Mouse (Mus musculus): Measurements from ENCODE around the gene Myh13.
A peak's percentile ranks its signal among the peaks of the same experiment; 100 is the strongest.

Myh13 gene

DNA sequence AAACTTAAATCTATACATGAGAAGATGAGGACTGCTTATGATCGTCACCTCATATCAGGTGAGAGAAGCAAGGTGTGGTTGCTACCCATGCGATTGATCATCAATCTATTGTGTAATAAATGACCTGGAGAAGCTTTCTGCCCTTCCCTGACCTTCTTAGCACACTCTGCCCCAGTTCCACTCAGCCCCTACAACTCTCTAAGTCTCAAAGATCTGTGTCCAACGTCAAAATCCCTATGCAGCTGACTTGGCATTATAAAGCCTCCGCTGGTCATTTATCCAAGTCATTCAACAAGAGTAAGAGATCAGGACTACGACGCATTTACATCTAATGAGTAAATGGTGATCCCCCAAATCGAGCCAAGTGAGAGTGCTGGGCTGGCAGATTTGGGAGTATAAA is at the start of gene Myh13:
TSS of gene Myh13 (plus strand) at position 301 of the 400 bp plus-strand sequence.
- DNase-seq: no peak

- no peak for DNase-seq
These were observed 44.8 kb upstream of the Myh13 start, which contains the start of gene Myh8 for GRCm38 (mm10) chr11:67276601-67277174. Gene Myh8, plus strand, starts transcription at chr11:67277124.

- no peak for DNase-seq
These were observed 28.0 kb upstream of the Myh13 start for GRCm38 (mm10) chr11:67293440-67293839.

- DNase-seq: no peak
These were observed 7.6 kb upstream of the Myh13 start for GRCm38 (mm10) chr11:67313733-67314452.

GRCm38 (mm10) chr11:67326536-67326935 is 5.1 kb downstream of the Myh13 start:
- DNase-seq: no peak

- no peak for DNase-seq
These were observed 23.1 kb downstream of the Myh13 start for GRCm38 (mm10) chr11:67344556-67344955.

- DNase-seq: no peak
These were observed 23.9 kb downstream of the Myh13 start for GRCm38 (mm10) chr11:67345186-67345855.

- DNase-seq: no peak
These were observed 24.4 kb downstream of the Myh13 start for GRCm38 (mm10) chr11:67345856-67346236.

DNA sequence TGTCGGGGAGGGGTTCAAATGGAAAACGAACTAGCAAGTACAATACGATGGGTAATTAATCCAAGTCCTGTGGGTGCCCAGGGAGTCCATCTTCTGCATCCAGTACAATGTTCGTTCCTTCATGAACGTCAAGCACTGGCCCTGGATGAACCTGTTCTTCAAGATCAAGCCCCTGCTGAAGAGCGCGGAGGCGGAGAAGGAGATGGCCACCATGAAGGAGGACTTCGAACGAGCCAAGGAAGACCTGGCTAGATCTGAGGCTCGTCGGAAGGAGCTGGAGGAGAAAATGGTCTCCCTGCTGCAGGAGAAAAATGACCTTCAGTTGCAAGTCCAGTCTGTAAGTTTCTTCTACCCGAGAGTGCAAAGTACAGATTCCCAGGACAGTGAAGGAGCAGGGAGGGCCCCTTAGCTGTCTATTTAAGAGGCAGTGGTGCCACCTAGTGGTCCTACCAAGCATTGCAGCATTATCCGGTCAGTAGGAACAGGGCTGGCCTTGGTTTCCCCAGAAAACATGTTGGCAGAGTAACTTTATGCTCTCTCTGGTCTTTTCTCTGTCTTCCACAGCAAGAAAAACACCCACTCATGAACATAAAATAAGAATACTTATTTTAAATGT is 28.8 kb downstream of the Myh13 start:
- peak; percentile 32 to 57 for DNase-seq

DNA sequence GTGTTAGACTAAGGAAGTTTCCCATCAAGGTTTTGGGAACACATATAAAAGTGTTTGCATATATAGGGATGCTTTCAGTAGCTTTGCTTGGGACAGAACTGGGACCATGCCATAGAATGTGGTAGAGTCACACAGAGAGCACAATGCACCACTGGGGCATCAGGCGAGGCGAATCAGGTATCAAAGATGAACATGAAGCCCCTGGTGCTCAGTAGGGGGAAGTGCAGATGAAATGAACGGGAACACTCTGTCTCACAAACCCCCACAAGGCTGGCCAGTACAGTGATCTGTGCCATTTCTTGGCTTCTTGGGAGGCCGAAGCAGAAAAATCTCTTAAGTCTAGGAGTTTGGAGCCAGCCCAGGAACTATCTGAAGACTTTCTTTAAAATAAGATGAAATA is 31.6 kb downstream of the Myh13 start:
- DNase-seq: no peak

DNA sequence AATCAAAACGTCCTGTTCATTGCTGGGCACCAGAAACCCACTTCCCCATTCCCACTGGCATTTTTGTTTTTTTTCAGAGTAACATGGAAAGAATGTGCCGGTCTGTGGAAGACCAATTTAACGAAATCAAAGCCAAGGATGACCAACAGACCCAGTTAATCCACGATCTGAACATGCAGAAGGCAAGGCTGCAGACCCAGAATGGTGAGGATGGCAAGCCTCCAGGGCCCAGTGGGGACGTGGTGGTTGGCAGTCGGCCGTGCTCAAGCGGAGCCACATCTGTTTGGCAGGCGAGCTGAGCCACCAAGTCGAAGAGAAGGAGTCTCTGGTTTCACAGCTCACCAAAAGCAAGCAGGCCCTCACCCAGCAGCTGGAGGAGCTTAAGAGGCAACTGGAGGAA is 36.6 kb downstream of the Myh13 start:
- no peak for DNase-seq

GRCm38 (mm10) chr11:67362236-67362635 is 40.8 kb downstream of the Myh13 start:
- no peak for DNase-seq

DNA sequence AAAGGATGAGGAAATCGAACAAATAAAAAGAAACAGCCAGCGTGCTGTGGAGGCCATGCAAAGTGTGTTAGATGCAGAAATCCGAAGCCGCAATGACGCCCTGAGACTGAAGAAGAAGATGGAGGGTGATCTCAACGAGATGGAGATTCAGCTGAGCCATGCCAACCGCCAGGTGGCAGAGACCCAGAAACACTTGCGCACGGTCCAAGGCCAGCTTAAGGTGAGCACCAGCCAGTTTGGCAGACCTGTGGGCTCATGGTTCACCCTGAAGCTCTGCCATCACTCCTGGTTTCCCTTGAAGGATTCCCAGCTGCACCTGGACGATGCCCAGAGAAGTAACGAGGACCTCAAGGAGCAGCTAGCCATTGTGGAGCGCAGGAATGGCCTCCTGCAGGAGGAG is 43.1 kb downstream of the Myh13 start:
- no peak for DNase-seq

GRCm38 (mm10) chr11:67364986-67365721 is 43.7 kb downstream of the Myh13 start:
- DNase-seq: no peak

DNA sequence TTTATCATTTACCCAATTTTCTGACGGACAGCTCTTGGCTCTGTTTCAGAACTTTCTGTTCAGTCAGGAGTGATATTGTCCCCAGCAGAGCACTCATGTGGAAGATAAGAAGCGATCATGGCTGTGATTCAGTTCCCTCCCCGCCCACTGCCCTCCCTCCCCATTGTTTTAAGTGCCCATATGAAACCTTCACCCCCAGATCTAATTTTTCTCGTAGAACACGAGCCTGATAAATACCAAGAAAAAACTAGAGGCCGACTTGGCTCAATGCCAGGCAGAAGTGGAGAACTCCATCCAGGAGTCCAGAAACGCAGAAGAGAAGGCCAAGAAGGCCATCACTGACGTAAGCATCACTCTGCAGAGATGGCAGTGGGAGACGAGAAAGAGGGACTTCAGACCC is 45.5 kb downstream of the Myh13 start:
- DNase-seq: no peak

DNA sequence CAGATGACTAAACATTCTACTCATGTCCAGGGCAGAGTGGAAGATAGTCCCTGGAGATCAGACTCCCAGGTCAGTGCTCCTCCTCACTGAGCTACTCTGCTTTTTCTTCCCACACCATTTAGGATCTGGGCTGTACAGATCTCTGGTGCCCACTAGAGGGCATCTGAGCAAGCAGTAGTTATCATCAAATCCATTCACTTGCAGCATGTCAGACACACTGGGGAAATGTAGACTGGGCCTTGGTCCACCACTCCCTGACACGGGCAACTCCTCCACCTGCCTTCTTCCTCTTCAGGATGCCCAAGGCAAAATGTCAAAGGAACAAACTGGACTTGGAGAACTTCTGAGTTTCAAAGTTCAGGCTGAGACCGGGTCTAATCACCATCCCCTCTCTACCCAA is 51.9 kb downstream of the Myh13 start:
- peak in 1 of 2 experiments; percentile 26 for DNase-seq

DNA sequence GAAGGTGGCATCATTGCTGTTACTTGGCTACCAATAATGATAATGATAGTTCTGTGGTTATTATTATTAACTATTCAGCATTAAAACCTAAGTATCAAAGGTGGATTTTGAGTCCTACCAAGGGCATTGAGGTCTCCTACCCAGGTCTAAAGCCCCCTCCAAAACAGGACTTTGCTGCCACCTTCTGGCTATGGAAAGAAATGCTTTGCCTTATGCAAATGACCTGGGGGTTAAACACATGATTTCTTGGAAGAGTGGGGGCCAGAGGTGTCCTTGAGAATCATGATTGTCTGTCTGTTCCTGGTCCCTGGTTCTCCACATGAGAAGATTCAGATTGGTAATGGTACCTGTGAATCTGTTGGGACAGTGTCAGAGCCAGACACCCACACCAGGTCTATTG is 54.9 kb downstream of the Myh13 start:
- no peak for DNase-seq

DNA sequence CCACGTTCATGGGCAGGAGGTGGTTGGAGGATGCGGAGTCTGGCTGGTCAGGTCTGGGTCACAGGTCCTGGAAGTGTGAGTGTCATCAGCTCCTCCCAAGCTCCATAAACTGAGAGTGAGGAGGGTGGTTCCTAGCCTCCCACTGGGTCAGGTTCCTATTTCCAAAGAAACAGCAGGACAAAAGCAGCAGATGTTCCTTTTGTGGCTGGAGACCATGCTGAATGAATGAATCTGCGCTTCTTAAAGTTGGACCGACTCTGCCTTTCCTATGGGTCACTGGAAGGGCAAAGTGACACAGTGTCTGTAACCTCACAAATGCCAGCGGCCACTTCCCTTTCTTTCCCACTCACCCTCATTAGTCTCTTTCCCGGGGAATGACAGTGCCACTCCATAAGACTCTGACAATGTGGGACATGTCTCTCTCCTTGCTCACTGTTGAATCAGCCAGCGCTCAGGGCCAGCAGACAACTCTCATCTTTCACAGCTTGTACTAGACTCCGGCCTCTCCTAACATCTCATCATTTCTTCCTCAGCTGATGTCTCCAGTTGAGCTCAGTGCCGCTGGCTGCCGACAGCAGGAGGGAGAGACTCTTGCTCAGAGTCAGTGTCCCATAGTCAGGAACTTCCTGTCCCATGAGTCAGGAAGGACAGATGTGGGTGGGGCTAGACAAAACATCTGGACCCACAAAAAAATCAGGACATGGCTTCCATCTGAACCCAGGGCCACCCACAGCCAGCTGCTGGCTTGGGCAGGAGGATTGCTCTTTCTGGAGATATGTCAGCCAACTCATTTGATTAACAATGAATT is 58.4 kb downstream of the Myh13 start:
- DNase-seq: peak; percentile 37 to 56

- DNase-seq: no peak
These were observed 60.4 kb downstream of the Myh13 start for GRCm38 (mm10) chr11:67381833-67382232.

GRCm38 (mm10) chr11:67384653-67385052 is 63.2 kb downstream of the Myh13 start:
- no peak for DNase-seq

GRCm38 (mm10) chr11:67386815-67387415 is 65.5 kb downstream of the Myh13 start:
- DNase-seq: no peak
